Mouse (Mus musculus) E14TG2a.4 (cell line): ENCODE data around the gene Amer1.

ENCODE experiments used
- CTCF ChIP-seq: conservative IDR thresholded peaks from 2 replicates; pipeline ENCODE4 v1.5.1; 2014; ENCODE audit warnings: low read length
- POU5F1 ChIP-seq: IDR thresholded peaks from 2 replicates; pipeline ENCODE4 v1.6.1; 2014; ENCODE audit warnings: low read length, borderline replicate concordance

- no peak for TF ChIP-seq CTCF
- no peak for TF ChIP-seq POU5F1
These were observed 6.2 kb downstream of the Amer1 start for GRCm38 (mm10) chrX:95438491-95438890.
